Mouse (Mus musculus) ovary, postnatal 10 days (tissue): ENCODE measurements around the gene Med28.

Experiments used
- DNase-seq: peaks from one replicate; pipeline ENCODE4 v3.0.0; 2022; ENCODE audit warnings: low spot score

The Med28 gene

DNA sequence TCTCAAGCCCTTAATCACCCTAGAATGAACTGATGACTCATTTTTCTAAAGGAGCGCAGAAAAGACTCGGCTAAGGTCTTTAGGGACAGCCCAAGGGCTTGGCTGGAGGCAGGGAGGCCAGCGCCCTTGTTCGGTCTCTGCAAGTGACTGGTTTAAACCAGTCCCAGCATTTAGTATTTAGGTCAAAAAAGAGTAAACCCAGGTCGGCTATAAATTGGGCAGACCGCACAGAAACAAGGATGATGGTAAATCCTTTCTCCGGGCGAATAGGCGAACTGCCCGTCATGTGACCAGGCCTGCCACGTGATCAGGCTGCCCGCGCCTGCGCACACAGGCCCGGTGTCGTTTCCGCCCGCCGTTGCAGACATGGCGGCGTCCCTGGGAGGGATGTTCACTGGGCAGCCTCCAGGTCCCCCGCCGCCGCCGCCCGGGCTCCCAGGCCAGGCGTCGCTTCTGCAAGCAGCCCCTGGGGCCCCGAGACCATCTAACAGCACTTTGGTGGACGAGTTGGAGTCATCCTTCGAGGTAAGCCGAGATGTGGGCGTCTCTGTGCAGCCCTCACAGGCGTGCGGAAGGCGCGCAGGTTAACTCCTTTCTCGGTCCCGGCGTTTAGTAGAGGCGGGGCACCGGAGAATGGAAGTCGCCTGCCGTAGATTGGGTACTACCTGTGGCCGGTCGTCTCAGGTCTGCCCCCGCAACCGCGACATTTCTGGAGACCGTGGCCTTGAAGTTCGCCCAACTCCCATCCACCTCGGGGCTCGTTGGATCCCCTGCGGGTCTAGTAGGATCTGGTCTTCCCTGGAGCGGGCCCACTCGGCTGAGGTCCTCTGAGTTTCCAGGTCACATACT lies at the start of gene Med28:
Gene Med28, plus strand, starts transcription at position 270 of the 849 bp plus-strand sequence.
- DNase-seq = peak; percentile 91

DNA sequence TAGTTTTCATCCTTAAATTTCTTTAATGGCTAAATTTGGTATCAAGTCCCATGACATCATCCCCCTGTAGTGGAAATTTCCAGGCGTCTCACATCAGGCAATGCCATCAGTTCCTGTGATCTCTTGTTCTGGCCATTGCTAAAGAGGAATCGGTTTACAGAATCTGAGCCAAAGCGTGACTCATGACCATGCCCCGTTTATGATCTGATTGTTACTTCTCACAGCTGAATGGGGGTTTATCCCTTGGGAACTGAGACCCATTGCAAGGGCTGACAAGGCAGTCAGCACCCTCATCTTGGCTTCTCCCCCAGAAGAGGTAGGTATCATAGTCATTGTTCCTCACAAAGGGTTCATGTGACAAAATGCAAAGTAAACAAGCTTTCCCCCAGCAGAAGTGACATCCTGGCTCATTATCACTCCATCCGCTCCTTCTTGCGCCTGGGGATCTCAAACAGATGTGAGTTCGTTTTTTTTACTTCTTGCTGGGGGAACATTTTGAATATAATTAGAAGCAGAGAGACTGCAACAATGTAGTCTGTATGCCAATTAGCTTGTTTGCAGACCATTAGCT lies 47.1 kb upstream of the Med28 start:
- DNase-seq = no peak

DNA sequence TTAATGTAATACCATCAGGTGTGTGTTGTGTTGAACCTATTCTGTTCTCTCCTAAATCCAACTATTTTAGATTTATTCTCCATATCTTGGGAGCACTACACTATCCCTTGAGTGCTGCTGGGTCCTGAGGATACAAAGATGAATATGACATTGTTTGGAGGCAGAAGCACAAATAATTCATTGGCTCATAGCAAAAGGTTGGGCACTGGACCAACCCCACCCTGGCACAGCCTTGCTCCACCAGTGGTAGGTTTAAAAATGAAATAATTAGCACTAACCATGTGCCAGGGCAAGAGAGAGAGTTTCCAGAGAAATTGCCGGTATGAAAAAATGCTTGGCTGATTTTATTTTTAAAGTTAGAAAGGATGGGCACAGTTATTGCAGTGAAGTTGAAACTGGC lies 46.5 kb upstream of the Med28 start:
- DNase-seq = no peak

DNA sequence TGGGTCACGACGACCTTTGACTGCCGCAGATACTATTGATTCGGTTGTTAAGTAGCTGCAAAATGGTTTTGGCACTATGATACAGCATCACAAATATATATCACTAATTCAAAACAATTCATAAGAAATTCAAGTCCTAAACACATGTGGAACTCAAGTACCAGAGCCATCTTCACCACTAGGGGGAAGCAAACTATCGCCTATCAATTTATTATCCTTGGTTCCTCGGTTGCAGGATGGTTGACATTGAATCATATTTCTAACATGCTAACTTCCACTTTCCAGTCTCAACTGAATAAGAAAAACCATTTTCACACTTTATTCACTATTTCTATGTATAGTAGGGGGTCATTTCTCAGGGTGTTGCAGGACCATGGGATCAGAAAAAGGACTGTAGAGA lies 45.8 kb upstream of the Med28 start:
- DNase-seq = no peak

DNA sequence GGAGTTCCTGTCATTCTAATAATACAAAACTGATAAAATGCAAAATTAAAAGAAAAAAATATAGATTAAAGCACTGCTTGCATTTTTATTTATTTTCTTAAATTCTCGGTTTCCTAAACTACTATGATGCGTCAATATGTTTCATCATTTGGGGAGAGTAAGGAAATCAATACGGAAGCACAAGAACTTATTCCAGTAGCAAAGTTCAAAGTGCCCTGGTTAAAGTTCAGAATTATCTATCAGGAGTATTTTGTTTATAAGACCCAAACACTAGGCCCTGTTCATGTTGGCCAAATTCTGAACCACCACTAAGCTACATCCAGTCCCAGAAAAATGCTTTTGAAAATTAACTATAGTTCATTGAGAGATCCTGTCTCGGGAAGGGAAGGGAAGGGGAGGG lies 45.3 kb upstream of the Med28 start:
- DNase-seq = no peak

DNA sequence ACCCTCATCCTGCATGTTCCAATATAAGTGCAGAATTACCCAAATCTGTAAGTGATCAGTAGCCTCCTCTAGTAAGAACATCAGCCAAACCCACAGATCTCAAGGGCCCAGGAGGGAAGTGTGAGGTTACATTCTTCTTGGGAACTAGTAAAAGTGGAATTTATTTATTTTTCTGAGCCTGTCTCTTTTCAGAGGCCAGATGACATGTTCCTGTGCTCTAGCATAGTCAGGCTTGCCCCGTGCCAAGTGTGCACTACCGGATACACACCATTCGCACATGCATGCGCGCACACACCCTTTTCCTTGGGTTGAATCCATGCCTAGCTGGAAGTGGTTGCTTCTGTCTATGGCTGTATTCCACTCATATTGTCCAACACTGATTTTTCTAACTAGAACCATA lies 44.3 kb upstream of the Med28 start:
- no peak for DNase-seq

DNA sequence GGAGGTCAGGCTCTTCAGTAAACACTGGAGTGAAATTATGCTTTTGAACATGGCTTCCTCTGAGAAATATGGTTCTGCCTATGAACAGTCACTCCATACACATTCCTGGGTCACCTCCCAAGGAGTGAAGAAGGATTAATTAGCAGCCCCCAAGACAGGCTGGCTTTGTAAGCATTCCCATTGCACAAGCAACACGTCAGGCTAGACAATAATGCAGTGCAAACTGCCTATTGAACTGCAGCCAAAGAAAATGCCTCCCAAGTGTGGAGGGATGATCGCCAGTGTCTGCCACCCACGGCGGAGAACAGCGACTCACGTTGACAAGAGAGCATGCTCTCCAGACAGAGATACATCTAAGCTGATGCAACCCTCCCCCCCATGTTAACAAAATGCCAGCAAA lies 43.7 kb upstream of the Med28 start:
- no peak for DNase-seq

DNA sequence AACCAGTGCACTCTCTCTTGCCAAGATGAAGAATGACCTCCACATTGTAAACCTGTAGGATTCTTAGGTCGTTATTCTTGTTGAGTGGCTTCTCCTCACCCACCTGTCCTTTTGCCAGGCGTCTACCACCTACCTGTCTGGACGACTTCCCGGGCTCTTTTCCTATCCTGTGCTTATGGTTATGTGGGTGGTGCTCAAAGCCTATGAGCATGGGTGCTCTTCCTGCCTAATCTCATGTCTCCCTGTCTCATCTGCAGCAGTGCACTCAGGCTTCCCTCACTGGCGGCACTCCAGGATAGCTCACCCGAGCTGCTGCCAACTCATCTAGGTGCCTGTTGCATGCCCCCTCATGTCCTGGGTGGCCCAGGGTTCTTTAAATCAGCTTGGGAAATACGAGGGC lies 42.4 kb upstream of the Med28 start:
- DNase-seq = no peak

DNA sequence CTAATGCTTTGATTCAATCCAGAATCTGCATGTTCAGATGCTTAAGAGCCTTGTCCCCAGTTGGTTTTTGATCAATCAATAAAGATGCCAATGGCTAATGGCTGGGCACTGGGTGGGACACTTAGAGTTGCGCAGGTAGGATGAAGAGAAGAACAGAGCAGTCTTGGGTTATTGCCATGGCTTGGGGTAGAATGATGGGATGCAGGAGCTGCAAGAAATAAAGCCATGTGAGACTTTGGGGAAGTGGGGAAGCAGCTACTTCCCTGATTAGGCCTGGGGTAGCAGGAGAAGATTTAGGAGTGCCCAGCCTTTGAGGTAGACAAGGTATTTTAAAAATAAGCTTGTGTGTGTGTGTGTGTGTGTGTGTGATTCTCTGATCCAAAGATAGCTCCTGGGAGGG lies 40.0 kb upstream of the Med28 start:
- no peak for DNase-seq

DNA sequence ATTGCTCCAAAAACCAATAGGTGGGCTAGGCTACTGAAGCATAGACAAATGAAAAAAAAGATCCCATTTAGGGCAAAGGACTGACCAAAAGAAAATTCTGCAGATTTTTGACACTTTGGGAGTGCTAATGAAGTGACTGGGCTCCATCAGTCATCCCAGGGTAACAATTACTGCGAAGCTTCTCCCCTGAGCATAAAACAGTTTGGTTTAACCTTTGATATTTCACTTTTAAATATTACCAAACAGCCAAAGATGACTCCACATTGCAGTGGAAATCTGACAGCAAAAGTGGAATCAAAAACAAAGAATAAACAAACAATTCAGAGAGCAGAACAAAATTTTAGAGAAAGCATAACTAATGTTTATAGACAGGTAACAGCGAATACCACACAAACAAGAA lies 38.9 kb upstream of the Med28 start:
- DNase-seq = no peak

DNA sequence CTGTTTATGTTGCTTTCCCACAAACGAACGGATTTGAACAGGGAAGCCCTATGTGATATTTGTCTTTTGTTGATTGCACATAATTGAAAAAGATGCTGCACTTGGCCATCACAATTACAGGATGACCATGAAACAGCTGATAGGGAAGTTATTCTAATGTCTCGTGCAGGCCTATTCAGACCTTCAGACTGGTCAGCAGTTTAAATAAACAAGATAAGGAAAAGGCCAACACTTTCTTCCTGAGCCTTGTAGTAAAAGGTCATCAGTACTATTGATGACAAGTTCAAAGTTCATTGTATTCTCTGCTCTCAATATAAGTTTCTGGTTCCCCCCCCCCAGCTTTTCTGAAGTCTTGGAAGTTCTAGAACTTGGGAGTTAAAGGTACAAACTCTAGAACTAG lies 37.4 kb upstream of the Med28 start:
- no peak for DNase-seq

DNA sequence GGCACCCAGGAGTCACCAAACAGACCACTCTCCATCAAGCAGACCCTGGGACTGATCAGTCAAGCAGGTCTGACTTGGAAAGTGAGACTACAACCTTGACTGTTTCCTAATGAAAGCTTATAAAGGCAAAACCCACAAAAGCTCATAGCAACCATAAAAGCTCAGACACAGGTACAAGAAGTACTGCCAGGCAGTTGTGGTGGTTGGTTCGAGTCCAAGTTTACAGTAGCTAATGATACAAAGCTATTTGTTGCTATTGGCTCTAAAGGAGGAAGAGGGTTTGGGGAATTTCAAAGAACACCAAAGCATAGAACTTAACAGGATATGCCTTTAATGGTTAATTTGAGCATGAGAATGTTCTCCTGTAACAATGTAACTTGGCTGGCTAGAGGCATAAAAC lies 36.4 kb upstream of the Med28 start:
- DNase-seq = no peak

DNA sequence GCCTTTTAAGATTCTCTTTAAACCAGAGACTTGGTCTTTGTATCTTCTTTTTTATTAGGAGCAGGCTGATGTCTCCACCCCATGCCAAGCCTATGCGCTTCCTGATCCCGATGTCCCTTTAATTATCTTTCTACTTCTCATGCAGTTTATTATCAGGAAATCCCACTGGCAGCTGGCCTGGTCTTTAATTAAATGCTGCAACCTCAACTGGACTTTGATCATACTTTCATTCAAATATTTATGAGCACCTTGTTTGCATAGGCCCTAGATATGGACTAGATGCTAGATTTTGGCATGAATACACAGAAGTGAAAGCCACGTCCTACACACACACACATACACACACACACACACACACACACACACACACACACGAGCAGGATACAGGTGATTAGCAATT lies 28.3 kb upstream of the Med28 start:
- no peak for DNase-seq

DNA sequence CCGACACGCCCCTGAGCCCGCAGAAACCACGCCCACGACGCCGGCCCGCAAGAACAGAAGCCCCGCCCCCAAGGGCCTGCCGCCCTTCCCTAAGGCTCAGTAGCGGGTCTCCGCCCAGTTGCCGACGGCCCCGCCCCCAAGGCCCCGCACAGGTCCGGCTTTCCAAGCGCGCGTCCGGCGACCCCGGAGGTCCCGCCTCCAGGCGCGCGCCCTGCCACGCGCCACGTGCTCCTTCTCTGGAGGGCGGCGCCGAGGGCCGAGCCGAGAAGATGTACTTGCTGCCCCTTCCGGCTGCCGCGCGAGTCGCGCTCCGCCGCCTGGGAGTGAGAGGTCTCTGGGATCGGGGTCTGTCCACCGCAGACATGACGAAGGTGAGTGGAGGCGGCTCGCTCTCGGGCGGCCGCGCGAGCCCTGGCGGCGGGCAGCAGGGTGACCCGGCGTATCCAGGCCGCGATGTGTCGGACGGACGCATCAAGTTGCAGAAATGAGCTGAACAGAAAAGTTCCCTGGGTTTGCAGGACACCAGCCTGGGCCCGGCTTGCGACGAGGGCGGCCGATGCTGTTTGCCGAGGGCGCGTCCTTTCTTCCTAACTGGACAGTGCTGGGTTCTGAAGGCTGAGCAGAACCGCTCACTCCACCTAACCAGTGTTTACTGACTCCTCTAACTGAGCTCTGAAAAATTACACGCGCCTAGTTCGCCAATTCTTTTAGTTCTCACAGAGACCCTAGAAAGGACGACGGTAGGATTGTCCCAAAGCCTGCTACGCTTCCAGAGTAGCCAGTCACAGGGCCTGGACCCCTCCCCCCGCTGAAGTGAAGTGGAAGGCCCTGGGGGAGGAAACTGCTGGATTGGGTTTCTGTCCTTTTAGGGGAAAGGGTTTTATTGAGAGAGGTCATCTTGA lies 26.6 kb upstream of the Med28 start, which contains the start of gene Lap3:
Gene Lap3, plus strand, starts transcription at position 184 of the 902 bp plus-strand sequence.
- DNase-seq = peak; percentile 93

DNA sequence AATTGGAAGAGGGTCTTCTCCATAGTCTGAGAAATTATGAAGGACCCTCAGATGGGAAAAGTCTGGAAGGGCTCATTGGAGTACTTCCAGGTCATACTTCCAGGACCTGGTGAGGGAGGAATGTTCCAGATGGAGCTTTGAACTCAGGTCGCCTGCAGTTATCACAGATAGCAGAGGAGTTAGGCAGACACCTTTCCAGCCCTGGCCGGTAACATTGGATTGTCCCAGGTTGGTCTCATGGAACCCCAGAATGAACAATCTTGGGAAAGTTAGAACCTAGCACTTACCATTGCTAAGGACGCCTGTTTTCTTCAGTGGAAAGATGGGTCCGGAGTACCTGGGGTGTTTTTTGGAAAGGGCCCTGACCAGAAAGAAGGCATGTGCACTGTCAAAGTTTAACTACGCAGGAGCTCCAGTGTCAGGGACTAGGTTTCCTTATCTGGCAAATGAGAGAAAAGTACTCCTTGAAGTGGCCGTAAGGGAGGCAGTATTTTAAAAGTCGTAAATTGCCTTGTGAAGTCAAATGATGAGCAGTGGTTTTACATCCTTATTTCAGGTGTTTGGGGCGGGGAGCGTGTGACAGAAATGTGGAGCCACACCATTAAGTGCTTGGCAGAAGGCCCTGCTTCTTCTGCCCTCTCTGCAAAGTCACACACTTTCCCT lies 25.8 kb upstream of the Med28 start:
- no peak for DNase-seq

DNA sequence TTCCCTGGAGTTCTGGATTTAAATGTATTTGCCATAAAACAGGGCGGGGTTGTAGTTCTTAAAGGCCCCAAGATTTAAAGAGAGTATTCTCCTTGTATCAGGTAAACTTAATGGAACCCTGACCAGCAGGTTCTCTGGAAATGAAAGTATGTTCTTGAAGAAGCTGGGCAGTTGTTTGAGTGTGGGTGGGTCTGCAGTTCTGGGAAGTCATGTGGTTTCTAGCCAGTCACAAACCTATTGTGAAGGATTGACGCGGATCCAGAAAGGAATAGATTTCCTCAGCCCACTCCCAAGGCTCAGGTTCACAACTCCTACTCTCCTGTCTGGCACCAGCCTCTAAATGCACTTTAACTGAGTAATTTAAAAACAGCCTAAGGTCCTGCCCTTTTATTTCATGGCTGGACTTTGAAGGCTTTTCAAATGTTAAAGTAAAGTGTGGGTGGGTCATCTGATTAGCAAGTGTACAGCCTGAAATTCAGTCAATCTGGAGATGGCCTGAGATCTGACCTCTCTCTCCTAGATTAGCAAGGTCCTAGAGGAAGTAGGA lies 24.5 kb upstream of the Med28 start:
- no peak for DNase-seq

DNA sequence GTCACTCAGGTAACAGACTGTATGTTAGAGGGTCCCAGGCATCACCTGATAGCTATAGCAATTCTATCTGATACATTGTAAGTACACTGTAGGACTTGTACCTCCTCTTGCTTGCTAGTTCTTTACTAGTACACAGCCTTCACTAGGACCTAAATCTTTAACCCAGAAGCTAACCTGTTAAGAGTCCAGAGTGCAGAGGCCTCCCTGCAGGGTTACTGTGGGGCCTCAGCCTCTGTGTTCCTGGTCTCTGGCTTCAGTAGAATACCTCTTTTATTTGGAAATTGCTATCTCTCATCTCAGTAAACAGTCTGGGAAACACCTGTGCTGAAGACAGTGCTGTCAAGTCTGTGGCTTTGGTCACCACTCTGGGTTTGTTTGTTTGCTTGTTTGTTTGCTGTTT lies 24.0 kb upstream of the Med28 start:
- no peak for DNase-seq

DNA sequence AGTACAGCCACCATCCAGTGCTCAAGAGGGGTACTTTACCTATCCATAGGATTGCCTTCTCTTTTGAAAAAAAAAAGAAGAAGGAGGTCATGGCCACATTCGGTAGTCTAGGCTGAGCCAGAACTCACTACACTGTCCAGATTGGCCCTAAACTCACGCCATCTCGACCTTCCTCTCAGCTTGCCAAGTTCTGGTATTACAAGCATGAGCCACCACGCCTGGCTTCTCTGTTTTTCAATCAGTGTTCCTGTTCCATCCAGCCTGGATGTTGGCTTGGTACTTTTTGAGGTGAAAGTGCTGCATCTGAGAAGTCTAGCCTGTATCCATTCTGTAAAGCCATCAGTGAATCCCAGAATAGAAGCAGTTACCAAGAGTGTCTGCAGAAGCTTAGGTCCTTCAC lies 23.6 kb upstream of the Med28 start:
- DNase-seq = no peak

DNA sequence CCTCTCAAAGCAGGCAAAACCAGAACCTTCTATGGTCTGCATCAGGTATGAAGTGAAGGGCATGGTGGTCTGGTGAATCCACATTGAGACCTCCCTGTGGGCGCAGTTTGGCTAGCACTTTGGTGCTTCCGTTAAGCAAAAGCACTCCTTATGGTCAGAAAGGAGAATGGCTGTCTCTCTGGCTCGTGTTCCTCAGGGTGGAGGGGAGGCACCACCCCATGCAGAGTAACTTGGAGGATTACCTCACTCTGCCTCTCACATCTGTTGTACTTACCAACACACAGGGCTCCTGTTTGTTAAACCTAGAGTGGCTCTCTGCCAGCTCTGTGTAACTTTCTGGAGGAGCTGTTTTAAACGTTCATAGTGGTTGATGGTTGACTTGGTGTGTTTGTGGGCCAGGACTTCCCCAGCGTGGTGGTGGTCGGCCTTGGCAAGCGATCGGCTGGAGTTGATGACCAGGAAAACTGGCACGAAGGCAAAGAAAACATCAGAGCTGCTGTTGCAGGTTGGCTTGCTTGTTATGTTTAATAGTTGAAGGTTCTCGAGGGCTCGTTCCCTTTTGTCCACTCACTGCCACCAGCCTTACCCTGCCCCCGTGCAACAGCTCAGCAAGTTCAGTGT lies 23.0 kb upstream of the Med28 start:
- no peak for DNase-seq

DNA sequence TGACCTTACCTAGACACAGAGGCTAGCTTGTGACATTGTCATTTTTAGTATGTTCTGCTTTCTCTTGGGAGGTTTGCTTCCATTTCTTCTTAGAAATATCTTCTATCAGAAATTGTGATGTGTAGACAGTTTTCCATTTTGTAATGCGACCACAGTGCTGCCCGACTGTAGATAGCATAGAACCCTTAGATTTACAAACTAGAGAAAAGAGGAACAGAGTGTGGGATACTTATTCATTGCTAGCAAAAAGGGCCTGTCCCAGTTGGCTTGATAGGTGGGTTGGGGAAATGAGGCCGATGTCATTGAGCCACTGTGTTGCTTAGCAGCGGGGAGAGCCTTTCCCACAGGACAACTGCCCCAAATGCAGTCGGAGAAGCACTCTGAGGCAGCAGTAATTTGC lies 22.5 kb upstream of the Med28 start:
- DNase-seq = no peak

DNA sequence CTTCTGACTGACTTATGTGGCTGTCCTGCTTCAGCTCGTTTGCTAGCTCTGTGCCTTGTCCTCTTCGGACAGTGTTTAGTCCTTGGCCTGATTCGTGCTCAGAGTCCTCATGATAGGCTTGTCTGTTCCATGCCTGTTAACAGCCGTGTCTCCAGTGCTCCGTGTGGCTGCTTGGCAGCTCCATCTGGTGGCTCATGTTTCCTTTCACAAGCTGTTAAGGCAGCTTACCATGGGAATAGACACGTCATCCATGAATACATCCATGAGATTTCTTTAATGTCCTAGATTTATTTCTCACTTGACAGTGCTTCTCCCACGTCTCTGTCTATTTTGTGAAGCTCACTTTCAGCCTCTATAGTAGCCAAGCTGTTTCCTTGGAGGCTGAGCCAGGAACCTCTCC lies 10.0 kb upstream of the Med28 start:
- DNase-seq = no peak

DNA sequence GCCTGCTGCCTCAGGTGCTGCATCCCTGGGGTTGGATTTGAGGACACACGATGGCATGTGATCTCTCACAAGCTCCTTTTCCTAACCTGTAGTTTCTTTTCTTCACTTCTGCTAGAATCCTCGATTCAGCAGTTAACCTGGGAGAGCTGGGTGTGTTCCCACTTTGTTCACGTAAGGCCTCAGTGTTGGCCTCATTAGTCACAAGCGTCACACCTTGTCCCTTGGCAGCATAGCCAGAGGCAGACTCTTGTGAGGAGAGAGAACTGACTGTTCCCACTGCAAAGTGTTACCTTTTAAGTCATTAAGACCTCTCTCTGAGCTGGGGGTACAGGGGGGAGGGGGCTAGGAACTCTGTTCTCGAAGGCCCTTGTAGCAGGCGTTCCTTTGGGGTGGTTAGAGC lies 7.1 kb upstream of the Med28 start:
- DNase-seq = no peak
